In the genomic region with DNA sequence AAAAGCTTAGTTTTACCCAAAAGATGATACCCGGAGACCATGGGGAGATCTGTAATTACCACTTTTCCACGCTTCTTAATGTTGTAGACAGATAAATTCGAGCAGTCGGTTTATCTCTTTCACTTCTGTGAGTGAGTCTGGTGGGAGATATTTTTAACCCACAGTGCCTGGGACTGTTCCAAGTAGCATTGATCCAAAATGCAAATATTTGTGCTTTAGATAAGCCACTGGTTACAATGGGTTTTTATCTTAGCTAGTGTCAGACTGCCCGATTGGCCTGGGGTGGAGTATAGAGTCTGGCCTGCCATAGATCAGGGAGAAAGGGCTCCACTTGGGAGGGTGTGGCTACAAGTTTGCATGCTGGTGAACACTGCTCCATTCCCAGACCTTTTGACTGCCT, we compare ENCODE assay signal across 8 mouse cellular contexts. TPM values are rescaled to one million over a fixed set of nuclear protein-coding genes. Genes with fewer than 3 reads are reported as not detected.
DNase-seq lines count a peak whose midpoint lies in the region; ATAC-seq and TF ChIP-seq lines count a peak whose summit lies in the region.

No protein-coding gene starts in this region.

- H3K27me3 ChIP-seq in lung, embryonic 14.5 days (ENCODE audit: insufficient read depth, low read length) = no peaks in the 10 kb centered on the region
- no peaks in the 10 kb centered on the region for H3K27me3 ChIP-seq in embryonic facial prominence, embryonic 10.5 days (replicated peaks; ENCODE audit: low read depth, poor library complexity, severe bottlenecking)
- no peaks in the 10 kb centered on the region for H3K27me3 ChIP-seq in limb, embryonic 10.5 days (ENCODE audit: low read depth, poor library complexity, severe bottlenecking)
- no peaks in the 10 kb centered on the region; the same call in 1 of the 2 replicates for H3K27me3 ChIP-seq in neural tube, embryonic 13.5 days

- intact Hi-C loops in left cerebral cortex, postnatal 4 days (cut with DNase I) = no loop called here
- intact Hi-C loops in left cerebral cortex, postnatal 36 days (cut with DNase I) = no loop called here

- ATAC-seq in lung, embryonic 14.5 days (ENCODE audit: insufficient read depth) = no peak
- no peak for ATAC-seq in neural tube, embryonic 13.5 days (ENCODE audit: low read depth)

- H3K27ac ChIP-seq in lung, embryonic 14.5 days (ENCODE audit: low read depth) = peak overlapping the region; percentile 86
- H3K27ac ChIP-seq in embryonic facial prominence, embryonic 10.5 days (replicated peaks) = peak overlapping the region; percentile 90; the same call in 1 of the 2 replicates
- peak overlapping the region; percentile 93 for H3K27ac ChIP-seq in limb, embryonic 10.5 days
- H3K27ac ChIP-seq in neural tube, embryonic 13.5 days (replicated peaks) = no peak overlapping the region

- peak overlapping the region; percentile 76 for H3K9ac ChIP-seq in lung, embryonic 14.5 days
- H3K9ac ChIP-seq in neural tube, embryonic 13.5 days = peak overlapping the region; percentile 70

- H3K4me2 ChIP-seq in lung, embryonic 14.5 days = peak overlapping the region; percentile 85
- peak overlapping the region; percentile 99 for H3K4me2 ChIP-seq in neural tube, embryonic 13.5 days

- DNase-seq in lung, embryonic 14.5 days = no peak
- no peak for DNase-seq in lung, postnatal 10 days
- no peak for DNase-seq in embryonic facial prominence, embryonic 10.5 days (ENCODE audit: low spot score)
- peak; percentile 37 for DNase-seq in limb, embryonic 10.5 days (ENCODE audit: low spot score)
- DNase-seq in left cerebral cortex, postnatal 4 days = no peak
- no peak for DNase-seq in left cerebral cortex, postnatal 36 days (ENCODE audit: low spot score in 2 of 2)
- no peak for DNase-seq in natural killer cell, adult 2 months (ENCODE audit: low spot score in 2 of 2)

- H3K9me3 ChIP-seq in lung, embryonic 14.5 days (ENCODE audit: low read depth, low read length) = no peaks in the 10 kb centered on the region
- H3K9me3 ChIP-seq in embryonic facial prominence, embryonic 10.5 days = no peaks in the 10 kb centered on the region
- H3K9me3 ChIP-seq in limb, embryonic 10.5 days (replicated peaks) = no peaks in the 10 kb centered on the region
- no peaks in the 10 kb centered on the region for H3K9me3 ChIP-seq in neural tube, embryonic 13.5 days

- peaks cover 24% of the 10 kb centered on the region for H3K4me1 ChIP-seq in lung, embryonic 14.5 days (ENCODE audit: insufficient read depth)
- peaks cover 47% of the 10 kb centered on the region for H3K4me1 ChIP-seq in embryonic facial prominence, embryonic 10.5 days
- H3K4me1 ChIP-seq in limb, embryonic 10.5 days = peaks cover 44% of the 10 kb centered on the region
- peaks cover 50% of the 10 kb centered on the region for H3K4me1 ChIP-seq in neural tube, embryonic 13.5 days (replicated peaks)

- H3K36me3 ChIP-seq in lung, embryonic 14.5 days (ENCODE audit: insufficient read depth) = peaks cover 11% of the 10 kb centered on the region; the same call in 1 of the 2 replicates
- peaks cover 27% of the 10 kb centered on the region for H3K36me3 ChIP-seq in embryonic facial prominence, embryonic 10.5 days (replicated peaks)
- H3K36me3 ChIP-seq in limb, embryonic 10.5 days = peaks cover 25% of the 10 kb centered on the region
- H3K36me3 ChIP-seq in neural tube, embryonic 13.5 days = no peaks in the 10 kb centered on the region

- 0% methylated on average over 5 of the region's 5 CpGs for WGBS in lung, embryonic 14.5 days
- WGBS in embryonic facial prominence, embryonic 10.5 days = 8% methylated on average over 5 of the region's 5 CpGs
- WGBS in limb, embryonic 10.5 days = 18% methylated on average over 5 of the region's 5 CpGs
- 7% methylated on average over 5 of the region's 5 CpGs for WGBS in neural tube, embryonic 13.5 days

- H3K4me3 ChIP-seq in lung, embryonic 14.5 days (ENCODE audit: low read depth, low read length) = peak overlapping the region; percentile 83
- peak overlapping the region; percentile 78 for H3K4me3 ChIP-seq in embryonic facial prominence, embryonic 10.5 days
- H3K4me3 ChIP-seq in limb, embryonic 10.5 days = peak overlapping the region; percentile 85
- peak overlapping the region; percentile 64 for H3K4me3 ChIP-seq in neural tube, embryonic 13.5 days

- no peak for TF ChIP-seq CTCF in lung, embryonic 14.5 days (IDR thresholded peaks at IDR 0.05; ENCODE audit: low read depth)

RNA-seq across cellular contexts. Expression of gene Fam83d, which starts 0.9 kb away (rescaled TPM):
- 64.1 and 67.5 TPM in 2 replicates for polyA plus RNA-seq in lung, embryonic 14.5 days (2014; fragmentation: Nextera tagmentation; extraction: Ambion mirVana)
- polyA plus RNA-seq in embryonic facial prominence, embryonic 10.5 days (2016; fragmentation: Nextera tagmentation; extraction: Ambion mirVana) = 48.7 and 51.5 TPM in 2 replicates
- 47.7 and 53.3 TPM in 2 replicates for polyA plus RNA-seq in limb, embryonic 10.5 days (2016; fragmentation: Nextera tagmentation; extraction: Ambion mirVana)
- 9.4 and 11.0 TPM in 2 replicates for polyA plus RNA-seq in neural tube, embryonic 13.5 days (2015; fragmentation: Nextera tagmentation; extraction: Ambion mirVana)
- 1 to 10 TPM; 2.7 to 3.3 TPM for total RNA-seq in left cerebral cortex, postnatal 4 days (2021)
- total RNA-seq in left cerebral cortex, postnatal 36 days (2021) = 1 to 10 TPM; 1.6 to 2.2 TPM

RNA-seq across cellular contexts. Expression of gene Dhx35, which starts 25.8 kb away (rescaled TPM):
- polyA plus RNA-seq in lung, embryonic 14.5 days (2014; fragmentation: Nextera tagmentation; extraction: Ambion mirVana) = 17.0 and 17.1 TPM in 2 replicates
- 16.4 and 18.2 TPM in 2 replicates for polyA plus RNA-seq in embryonic facial prominence, embryonic 10.5 days (2016; fragmentation: Nextera tagmentation; extraction: Ambion mirVana)
- 19.7 and 22.0 TPM in 2 replicates for polyA plus RNA-seq in limb, embryonic 10.5 days (2016; fragmentation: Nextera tagmentation; extraction: Ambion mirVana)
- polyA plus RNA-seq in neural tube, embryonic 13.5 days (2015; fragmentation: Nextera tagmentation; extraction: Ambion mirVana) = 13.1 and 13.4 TPM in 2 replicates
- 10 to 100 TPM; 23.7 to 24.3 TPM for total RNA-seq in left cerebral cortex, postnatal 4 days (2021)
- 10 to 100 TPM; 15.7 to 17.4 TPM for total RNA-seq in left cerebral cortex, postnatal 36 days (2021)
